Mouse (Mus musculus) liver, adult 2 months (tissue): ENCODE measurements at regions not wholly inside any gene's neighbourhood (a gene's known extent, or its start where the extent isn't known, plus 50 kb on each side); places are given as distances from the start of the nearest gene placed in this dataset.

ENCODE experiments used
- DNase-seq: peaks from one replicate; pipeline ENCODE4 v3.0.0-alpha.2; 2011; ENCODE audit warnings: low read depth, low spot score; ENCODE audit errors: extremely low read depth
- H3K27ac ChIP-seq: fragments of 200-500 bp; replicated peaks from 2 replicates; pipeline ENCODE4 v1.5.1; 2012; ENCODE audit warnings: low read depth, mild to moderate bottlenecking, control low read depth, inconsistent platforms, low read length; ENCODE audit not compliant: insufficient read depth
- H3K27me3 ChIP-seq: fragments of 200-500 bp; 2 replicates; pipeline ENCODE4 v1.6.1; 2012; ENCODE audit warnings: mild to moderate bottlenecking, moderate library complexity, low read length, inconsistent platforms; ENCODE audit not compliant: control insufficient read depth, insufficient read depth
- H3K36me3 ChIP-seq: fragments of 200-500 bp; 2 replicates; pipeline ENCODE4 v1.6.1; 2012; ENCODE audit warnings: low read length, inconsistent platforms; ENCODE audit not compliant: control insufficient read depth, insufficient read depth
- H3K4me1 ChIP-seq: fragments of 200-500 bp; 2 replicates; pipeline ENCODE4 v1.6.1; 2011; ENCODE audit warnings: low read length; ENCODE audit not compliant: control insufficient read depth, insufficient read depth
- H3K4me3 ChIP-seq: fragments of 200-500 bp; 2 replicates; pipeline ENCODE4 v1.5.1; 2011; ENCODE audit warnings: low read depth, mild to moderate bottlenecking, control low read depth, low read length, moderate library complexity; ENCODE audit not compliant: insufficient read depth
- H3K79me2 ChIP-seq: fragments of 200-500 bp; 2 replicates; pipeline ENCODE4 v1.6.1; 2012; ENCODE audit warnings: inconsistent platforms, mild to moderate bottlenecking, low read length, moderate library complexity; ENCODE audit not compliant: control insufficient read depth, insufficient read depth
- H3K9ac ChIP-seq: fragments of 200-500 bp; 2 replicates; pipeline ENCODE4 v1.6.1; 2012; ENCODE audit warnings: low read depth, mild to moderate bottlenecking, control low read depth, inconsistent platforms, low read length
- CTCF ChIP-seq: fragments of 200-500 bp; IDR thresholded peaks from 2 replicates; pipeline ENCODE4 v1.5.1; 2011; ENCODE audit warnings: low read depth, low read length, control low read depth
- POLR2A ChIP-seq: fragments of 200-500 bp; IDR thresholded peaks from 2 replicates; pipeline ENCODE4 v1.6.1; 2011; ENCODE audit warnings: low read length, control low read depth; ENCODE audit not compliant: insufficient read depth; ENCODE audit errors: extremely low read depth
- WGBS: fragments of 180-500 bp; shearing (Covaris S2); methylation state at CpG from one replicate; pipeline ENCODE4 v1.1.7; 2018; 5-methylcytosine and 5-hydroxymethylcytosine counted together

GRCm38 (mm10) chr10:125610353-125610752 is 221.1 kb upstream of the Slc16a7 start:
- Histone ChIP-seq H3K9ac (no peak overlapping the region), H3K36me3 (no peaks in the 10 kb centered on the region), H3K4me1 (no peaks in the 10 kb centered on the region), H3K27me3 (no peaks in the 10 kb centered on the region), H3K79me2 (no peaks in the 10 kb centered on the region), H3K27ac (no peak overlapping the region), H3K4me3 (no peak overlapping the region)
- 71% methylated on average over 5 of the region's 5 CpGs for WGBS
- TF ChIP-seq CTCF (no peak), POLR2A (no peak)
- DNase-seq: no peak

GRCm38 (mm10) chr10:125612773-125613172 is 223.5 kb upstream of the Slc16a7 start:
- Histone ChIP-seq H3K27ac (no peak overlapping the region), H3K36me3 (no peaks in the 10 kb centered on the region), H3K27me3 (no peaks in the 10 kb centered on the region), H3K79me2 (no peaks in the 10 kb centered on the region), H3K4me1 (no peaks in the 10 kb centered on the region), H3K9ac (no peak overlapping the region), H3K4me3 (no peak overlapping the region)
- no peak for DNase-seq
- WGBS: 89% methylated on average over 6 of the region's 6 CpGs
- no peak for TF ChIP-seq POLR2A
- no peak for TF ChIP-seq CTCF

- no peaks in the 10 kb centered on the region for H3K36me3 ChIP-seq
- TF ChIP-seq POLR2A (no peak), CTCF (no peak)
- H3K4me3 ChIP-seq: no peak overlapping the region
Measured at GRCm38 (mm10) chr10:125621376-125621775, 232.1 kb upstream of the Slc16a7 start.

GRCm38 (mm10) chr10:125623836-125624235 is 234.6 kb upstream of the Slc16a7 start:
- no peak overlapping the region for H3K27ac ChIP-seq
- no peak for DNase-seq
- H3K36me3 ChIP-seq: no peaks in the 10 kb centered on the region
- no peak overlapping the region for H3K4me3 ChIP-seq
- no peaks in the 10 kb centered on the region for H3K27me3 ChIP-seq
- H3K4me1 ChIP-seq: no peaks in the 10 kb centered on the region
- no peak overlapping the region for H3K9ac ChIP-seq
- H3K79me2 ChIP-seq: no peaks in the 10 kb centered on the region
- WGBS: 34% methylated on average over 7 of the region's 7 CpGs
- TF ChIP-seq POLR2A (no peak), CTCF (no peak)

More at GRCm38 (mm10) chr10:125621376-125621775, 232.1 kb upstream of the Slc16a7 start:
- Histone ChIP-seq H3K27me3 (no peaks in the 10 kb centered on the region), H3K9ac (no peak overlapping the region), H3K79me2 (no peaks in the 10 kb centered on the region), H3K27ac (no peak overlapping the region), H3K4me1 (no peaks in the 10 kb centered on the region)
- 71% methylated on average over 6 of the region's 6 CpGs for WGBS
- no peak for DNase-seq

- Histone ChIP-seq H3K79me2 (no peaks in the 10 kb centered on the region), H3K4me1 (no peaks in the 10 kb centered on the region), H3K9ac (no peak overlapping the region), H3K36me3 (no peaks in the 10 kb centered on the region), H3K4me3 (no peak overlapping the region), H3K27me3 (no peaks in the 10 kb centered on the region), H3K27ac (no peak overlapping the region)
- no peak for DNase-seq
- no peak for TF ChIP-seq POLR2A
- TF ChIP-seq CTCF: no peak
- 87% methylated on average over 4 of the region's 4 CpGs for WGBS
Measured at GRCm38 (mm10) chr10:125667906-125668305, 278.6 kb upstream of the Slc16a7 start.

GRCm38 (mm10) chr10:125673637-125674036 is 284.4 kb upstream of the Slc16a7 start:
- no peak overlapping the region for H3K9ac ChIP-seq
- 71% methylated on average over 11 of the region's 11 CpGs for WGBS
- no peak for TF ChIP-seq POLR2A
- TF ChIP-seq CTCF: no peak
- H3K4me3 ChIP-seq: no peak overlapping the region
- no peaks in the 10 kb centered on the region for H3K36me3 ChIP-seq
- no peak overlapping the region for H3K27ac ChIP-seq
- DNase-seq: no peak
- no peaks in the 10 kb centered on the region for H3K79me2 ChIP-seq
- no peaks in the 10 kb centered on the region for H3K4me1 ChIP-seq
- H3K27me3 ChIP-seq: no peaks in the 10 kb centered on the region
